Mouse (Mus musculus) midbrain, embryonic 10.5 days (tissue): Measurements from ENCODE around the gene Acer1. TPM values are rescaled to one million over a fixed set of nuclear protein-coding genes. Genes with fewer than 3 reads are reported as not detected.

Experiments used
- DNase-seq: peaks from one replicate; pipeline ENCODE4 v3.0.0-alpha.2; 2017; ENCODE audit warnings: low spot score
- H3K27ac ChIP-seq: fragments of 300-500 bp; sonication (generic); replicated peaks from 2 replicates; pipeline ENCODE4 v1.5.1; 2016; ENCODE audit warnings: mild to moderate bottlenecking
- H3K27me3 ChIP-seq: fragments of 300-500 bp; sonication (generic); 2 replicates; pipeline ENCODE4 v1.6.1; 2016; ENCODE audit warnings: low read depth, mild to moderate bottlenecking; ENCODE audit not compliant: poor library complexity, severe bottlenecking
- H3K36me3 ChIP-seq: fragments of 300-500 bp; sonication (generic); 2 replicates; pipeline ENCODE4 v1.6.1; 2016; ENCODE audit warnings: mild to moderate bottlenecking, moderate library complexity
- H3K4me1 ChIP-seq: fragments of 300-500 bp; sonication (generic); 2 replicates; pipeline ENCODE4 v1.6.1; 2016
- H3K4me3 ChIP-seq: fragments of 300-500 bp; sonication (generic); 2 replicates; pipeline ENCODE4 v1.5.1; 2016; ENCODE audit warnings: mild to moderate bottlenecking, moderate library complexity
- H3K9me3 ChIP-seq: fragments of 300-500 bp; sonication (generic); replicated peaks from 2 replicates; pipeline ENCODE4 v1.6.1; 2016; ENCODE audit warnings: mild to moderate bottlenecking
- WGBS: fragments of 180-500 bp; shearing (Covaris S2); methylation state at CpG from one replicate; pipeline ENCODE4 v1.1.7; 2016; 5-methylcytosine and 5-hydroxymethylcytosine counted together
- polyA plus RNA-seq: library from polyadenylated mRNA; unstranded; fragments of >200 nt; fragmentation: Nextera tagmentation; extraction: Ambion mirVana; gene quantifications from 2 replicates; pipeline ENCODE4 v1.2.1, GENCODE M21; 2016

Acer1 gene
- polyA plus RNA-seq, 1 experiment from 2014 or later = not detected

DNA sequence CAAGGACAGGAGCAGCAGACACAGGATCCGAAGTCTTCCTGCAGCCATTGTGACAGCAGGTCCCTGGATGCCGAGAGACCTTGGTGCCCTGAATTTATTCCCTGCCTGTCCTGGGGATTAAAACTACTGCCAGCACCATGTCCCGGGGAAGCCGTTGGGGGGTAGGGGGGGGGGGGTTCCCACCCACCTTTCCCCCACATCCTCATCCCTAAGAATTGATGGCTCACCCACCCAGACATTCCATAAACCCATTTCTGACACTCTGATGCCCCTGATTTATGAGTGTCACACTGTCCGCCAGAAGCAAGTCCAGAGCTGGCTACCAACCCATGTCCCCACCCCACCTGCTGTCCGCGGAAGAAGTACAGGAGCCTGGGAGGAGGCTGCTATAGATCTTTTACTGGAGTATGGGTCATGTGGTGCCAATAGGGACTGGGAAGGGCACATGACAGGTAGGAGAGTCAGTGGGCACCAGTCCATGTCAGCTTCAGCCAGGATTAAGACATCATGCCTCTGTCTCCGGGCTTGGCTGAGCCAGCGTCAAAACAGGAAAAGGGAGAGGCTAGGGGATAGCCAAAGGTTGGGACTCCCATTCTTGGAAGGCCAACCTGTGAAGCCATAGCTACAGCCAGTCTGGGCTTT lies 18.2 kb upstream of the Acer1 start, which contains the start of gene Pspn:
Gene Pspn (minus strand): TSS at position 51 of the 642 bp plus-strand sequence.
- Histone ChIP-seq H3K4me1 (peaks cover 20% of the 10 kb centered on the region), H3K36me3 (peaks cover 72% of the 10 kb centered on the region), H3K27ac (no peak within 1 kb of the TSS), H3K27me3 (no peaks in the 10 kb centered on the region), H3K4me3 (no peak within 1 kb of the TSS), H3K9me3 (no peaks in the 10 kb centered on the region)
- no peak for DNase-seq
- 86% methylated on average over 9 of the region's 9 CpGs for WGBS

GRCm38 (mm10) chr17:56999414-56999813 lies 17.5 kb upstream of the Acer1 start:
- Histone ChIP-seq H3K4me1 (peaks cover 20% of the 10 kb centered on the region), H3K4me3 (no peak overlapping the region), H3K36me3 (peaks cover 72% of the 10 kb centered on the region), H3K27ac (no peak overlapping the region), H3K9me3 (no peaks in the 10 kb centered on the region), H3K27me3 (no peaks in the 10 kb centered on the region)
- DNase-seq = no peak
- WGBS = 93% methylated on average over 9 of the region's 9 CpGs

DNA sequence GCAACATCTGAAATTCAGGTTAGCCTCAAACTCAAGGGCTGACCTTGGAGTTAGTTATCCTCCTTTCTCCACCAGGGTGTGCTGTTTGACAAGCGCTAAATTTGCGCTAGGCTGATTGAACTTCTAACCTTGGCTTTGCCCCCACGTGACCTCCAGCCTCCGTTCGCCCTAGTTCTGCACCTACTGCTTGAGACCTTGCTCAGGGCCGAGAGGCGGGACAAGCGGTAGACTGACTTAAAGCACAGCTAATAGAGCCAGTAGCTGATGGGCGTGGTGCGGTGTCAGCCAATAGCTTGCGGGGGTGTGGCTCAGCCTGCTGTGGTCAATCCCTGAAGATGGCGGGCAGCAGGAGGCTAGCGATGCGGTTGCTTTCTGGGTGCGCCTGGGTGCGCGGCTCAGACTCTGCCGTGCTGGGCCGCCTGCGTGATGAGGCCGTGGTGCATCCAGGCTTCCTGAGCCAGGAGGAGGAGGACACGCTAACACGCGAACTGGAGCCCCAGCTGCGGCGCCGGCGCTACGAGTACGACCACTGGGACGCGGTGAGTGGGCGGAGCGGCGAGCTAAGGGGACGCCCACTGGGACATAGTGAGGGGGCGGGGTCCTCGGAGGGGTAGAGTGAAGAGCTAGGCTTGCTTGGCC lies 15.2 kb upstream of the Acer1 start, which contains the start of gene Alkbh7:
Gene Alkbh7 (plus strand): TSS at position 311 of the 639 bp plus-strand sequence.
- H3K27me3 ChIP-seq = no peaks in the 10 kb centered on the region
- peak within 1 kb of the TSS; percentile 89 for H3K4me3 ChIP-seq
- WGBS = under 1% methylated on average over 38 of the region's 38 CpGs
- H3K36me3 ChIP-seq = peaks cover 72% of the 10 kb centered on the region
- no peaks in the 10 kb centered on the region for H3K9me3 ChIP-seq
- DNase-seq = peak; percentile 96
- H3K27ac ChIP-seq = peak within 1 kb of the TSS; percentile 85
- peaks cover 20% of the 10 kb centered on the region for H3K4me1 ChIP-seq

- Histone ChIP-seq H3K4me1 (peaks cover 20% of the 10 kb centered on the region), H3K27ac (no peak overlapping the region), H3K27me3 (no peaks in the 10 kb centered on the region), H3K36me3 (peaks cover 74% of the 10 kb centered on the region), H3K9me3 (no peaks in the 10 kb centered on the region), H3K4me3 (peak overlapping the region; percentile 89)
- no peak for DNase-seq
- 74% methylated on average over 2 of the region's 2 CpGs for WGBS
Observed at GRCm38 (mm10) chr17:56996506-56996905, 14.6 kb upstream of the Acer1 start.

DNA sequence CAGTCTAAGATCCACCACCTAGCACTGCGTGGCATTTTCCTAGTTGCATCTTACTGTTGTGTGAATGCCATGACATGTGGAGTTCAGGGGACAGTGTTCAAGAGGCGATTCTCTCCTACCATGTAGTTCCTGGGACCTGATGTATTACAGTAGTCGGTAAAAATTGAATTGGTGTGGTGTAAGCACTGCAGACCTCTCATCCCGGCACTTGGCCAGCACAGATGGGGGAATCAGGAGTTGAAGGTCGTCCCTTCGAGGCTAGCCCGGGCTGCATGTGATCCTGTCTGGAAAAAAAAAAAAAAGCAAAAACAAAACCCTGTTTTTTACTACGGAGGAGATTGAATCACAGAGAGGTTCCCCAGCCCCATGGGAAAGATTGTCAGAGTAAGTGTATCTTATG lies 13.1 kb upstream of the Acer1 start:
- no peaks in the 10 kb centered on the region for H3K27me3 ChIP-seq
- no peaks in the 10 kb centered on the region for H3K9me3 ChIP-seq
- H3K4me1 ChIP-seq = peaks cover 27% of the 10 kb centered on the region
- H3K27ac ChIP-seq = no peak overlapping the region
- WGBS = 94% methylated on average over 8 of the region's 8 CpGs
- H3K36me3 ChIP-seq = peaks cover 71% of the 10 kb centered on the region
- no peak for DNase-seq
- no peak overlapping the region for H3K4me3 ChIP-seq

- Histone ChIP-seq H3K27ac (peak overlapping the region; percentile 91), H3K36me3 (peaks cover 49% of the 10 kb centered on the region), H3K4me1 (peaks cover 10% of the 10 kb centered on the region), H3K9me3 (no peaks in the 10 kb centered on the region), H3K27me3 (no peaks in the 10 kb centered on the region), H3K4me3 (peak overlapping the region; percentile 88)
- 77% methylated on average over 2 of the region's 2 CpGs for WGBS
- DNase-seq = no peak
Observed at GRCm38 (mm10) chr17:56990966-56991365, 9.0 kb upstream of the Acer1 start.

GRCm38 (mm10) chr17:56990115-56990746 lies 8.3 kb upstream of the Acer1 start, which contains the start of gene Clpp:
Gene Clpp (plus strand): TSS chr17:56990305.
- Histone ChIP-seq H3K27me3 (no peaks in the 10 kb centered on the region), H3K27ac (peak within 1 kb of the TSS; percentile 91), H3K9me3 (no peaks in the 10 kb centered on the region), H3K36me3 (peaks cover 42% of the 10 kb centered on the region), H3K4me3 (peak within 1 kb of the TSS; percentile 88), H3K4me1 (peaks cover 10% of the 10 kb centered on the region)
- DNase-seq = peak; percentile 94
- WGBS = under 1% methylated on average over 52 of the region's 52 CpGs

- Histone ChIP-seq H3K36me3 (peaks cover 35% of the 10 kb centered on the region), H3K27ac (peak overlapping the region; percentile 91), H3K4me1 (peaks cover 10% of the 10 kb centered on the region), H3K4me3 (peak overlapping the region; percentile 88), H3K9me3 (no peaks in the 10 kb centered on the region), H3K27me3 (no peaks in the 10 kb centered on the region)
- WGBS = 3% methylated on average over 25 of the region's 25 CpGs
- DNase-seq = no peak
Observed at GRCm38 (mm10) chr17:56989467-56990114, 7.7 kb upstream of the Acer1 start.

DNA sequence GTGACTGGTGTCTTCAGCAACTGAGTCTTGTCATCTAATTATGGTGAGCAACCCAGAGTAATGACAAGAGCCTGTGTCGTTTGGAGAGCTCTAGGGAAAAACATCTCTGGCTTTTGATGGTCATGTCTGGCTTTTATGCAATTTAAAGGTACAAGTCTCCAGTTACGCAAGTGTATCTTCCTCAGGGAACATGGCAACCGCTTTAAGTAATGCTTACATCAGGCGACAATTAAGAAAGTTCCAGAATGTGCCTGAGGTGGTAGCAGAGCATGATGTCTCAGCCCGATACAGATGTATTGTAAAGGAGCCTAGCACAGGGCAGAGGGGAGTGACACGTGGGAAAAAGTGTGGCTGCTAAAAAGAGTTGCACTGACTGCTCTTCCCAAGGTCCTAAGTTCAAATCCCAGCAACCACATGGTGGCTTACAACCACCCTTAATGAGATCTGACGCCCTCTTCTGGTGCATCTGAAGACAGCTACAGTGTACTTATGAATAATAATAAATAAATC lies 7.0 kb upstream of the Acer1 start:
- no peak overlapping the region for H3K27ac ChIP-seq
- no peaks in the 10 kb centered on the region for H3K27me3 ChIP-seq
- no peak for DNase-seq
- H3K4me1 ChIP-seq = peaks cover 10% of the 10 kb centered on the region
- peak overlapping the region; percentile 88 for H3K4me3 ChIP-seq
- H3K9me3 ChIP-seq = no peaks in the 10 kb centered on the region
- 72% methylated on average over 7 of the region's 7 CpGs for WGBS
- H3K36me3 ChIP-seq = peaks cover 29% of the 10 kb centered on the region

DNA sequence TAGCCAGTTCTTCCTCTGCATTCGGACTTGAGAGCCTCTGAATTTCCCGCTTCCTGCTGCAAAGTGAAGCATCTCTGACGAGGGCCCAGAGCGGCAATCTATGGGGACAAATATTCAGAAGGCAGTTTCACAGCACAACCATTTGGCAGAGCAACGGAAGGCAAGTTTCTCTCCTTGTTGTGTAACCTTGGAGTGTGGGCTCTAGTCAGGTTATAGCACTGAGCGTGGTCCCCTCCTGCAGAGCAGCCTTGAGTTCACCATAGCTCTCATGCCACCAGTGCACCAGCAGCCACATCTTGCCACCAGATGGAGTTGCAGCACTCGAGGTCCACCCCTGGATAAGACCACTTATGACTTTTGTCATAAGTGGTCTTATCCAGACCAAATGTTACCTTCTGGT lies 6.5 kb upstream of the Acer1 start:
- no peak for DNase-seq
- no peaks in the 10 kb centered on the region for H3K9me3 ChIP-seq
- peaks cover 24% of the 10 kb centered on the region for H3K36me3 ChIP-seq
- peaks cover 10% of the 10 kb centered on the region for H3K4me1 ChIP-seq
- H3K27ac ChIP-seq = no peak overlapping the region
- 88% methylated on average over 7 of the region's 7 CpGs for WGBS
- H3K27me3 ChIP-seq = no peaks in the 10 kb centered on the region
- H3K4me3 ChIP-seq = no peak overlapping the region

DNA sequence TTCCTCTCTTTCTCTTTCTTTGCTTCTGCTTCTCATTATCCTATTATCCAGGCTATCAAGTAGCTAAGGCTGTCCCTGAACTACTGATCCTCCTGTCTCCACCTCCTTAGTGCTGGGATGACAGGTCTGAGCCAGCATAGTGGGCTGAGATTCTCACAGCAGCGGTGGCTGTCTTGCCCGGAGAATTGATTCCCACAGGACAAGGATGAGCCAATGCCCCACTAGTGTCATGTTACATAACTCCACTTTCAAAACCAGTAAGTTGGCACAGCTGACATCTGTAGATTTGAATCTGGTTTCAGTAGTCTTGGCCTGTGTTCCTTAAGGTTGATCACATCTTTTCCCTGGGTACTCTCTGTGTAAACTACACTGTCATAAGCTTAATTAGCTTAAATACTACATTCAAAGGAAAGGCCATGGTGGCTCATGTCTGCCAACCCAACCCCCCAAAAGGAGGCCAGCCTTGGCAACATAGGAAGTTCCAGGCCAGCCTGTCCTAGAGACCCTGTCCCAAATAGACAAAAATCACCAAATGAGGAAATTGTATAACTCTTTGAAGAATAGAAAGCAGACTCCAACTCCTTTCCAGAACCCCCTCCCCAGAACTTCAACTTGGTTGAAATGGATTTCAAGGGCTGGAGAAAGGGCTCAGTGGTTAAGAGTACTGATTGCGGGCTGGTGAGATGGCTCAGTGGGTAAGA lies 4.3 kb upstream of the Acer1 start:
- no peak overlapping the region for H3K4me3 ChIP-seq
- H3K36me3 ChIP-seq = 0 out of 2 replicates have a peak, but pooled peaks cover 2% of the 10 kb centered on the region
- peaks cover 9% of the 10 kb centered on the region for H3K4me1 ChIP-seq
- no peaks in the 10 kb centered on the region for H3K27me3 ChIP-seq
- WGBS = 92% methylated on average over 3 of the region's 3 CpGs
- no peaks in the 10 kb centered on the region for H3K9me3 ChIP-seq
- H3K27ac ChIP-seq = no peak overlapping the region
- DNase-seq = no peak

- Histone ChIP-seq H3K27ac (no peak overlapping the region), H3K4me1 (peaks cover 3% of the 10 kb centered on the region; the same call in 1 of the 2 replicates), H3K36me3 (no peaks in the 10 kb centered on the region), H3K4me3 (no peak overlapping the region), H3K9me3 (no peaks in the 10 kb centered on the region), H3K27me3 (no peaks in the 10 kb centered on the region)
- WGBS = 82% methylated on average over 3 of the region's 3 CpGs
- DNase-seq = no peak
Observed at GRCm38 (mm10) chr17:56985656-56986055, 3.7 kb upstream of the Acer1 start.
